Mouse (Mus musculus): ENCODE measurements at regions not wholly inside any gene's neighbourhood (a gene's known extent, or its start where the extent isn't known, plus 50 kb on each side); places are given as distances from the start of the nearest gene placed in this dataset.

DNA sequence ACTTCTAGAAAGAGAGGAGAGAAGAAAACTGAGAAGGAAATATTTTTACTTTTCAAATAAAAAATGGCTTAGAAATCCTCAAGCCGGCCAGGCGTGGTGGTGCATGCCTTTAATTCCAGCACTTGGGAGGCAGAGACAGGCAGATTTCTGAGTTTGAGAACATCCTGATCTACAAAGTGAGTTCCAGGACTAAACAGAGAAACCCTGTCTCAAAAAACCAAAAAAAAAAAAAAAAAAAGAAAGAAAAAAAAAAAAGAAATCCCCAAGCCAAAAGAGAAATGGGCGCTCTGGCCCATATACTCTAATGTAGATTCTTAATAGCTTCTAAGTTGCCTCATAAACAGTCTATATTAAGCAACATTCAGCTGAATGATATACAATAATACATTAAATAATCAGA lies 479.3 kb downstream of the Arl4a start:
- no peak for TF ChIP-seq CTCF (IDR thresholded peaks at IDR 0.05; ENCODE audit: low read depth)
- TF ChIP-seq EP300 (IDR thresholded peaks at IDR 0.05; ENCODE audit: low read depth), result no peak
